Mouse (Mus musculus) heart, postnatal 0 days (tissue): ENCODE data around the gene Parp2. TPM values are rescaled to one million over a fixed set of nuclear protein-coding genes. Genes with fewer than 3 reads are reported as not detected.

ENCODE experiments used
- ATAC-seq: fragments of 200-750 bp; cut with Nextera tagmentation; 2 replicates; pipeline ENCODE4 v1.8.0; 2017; ENCODE audit warnings: low read depth, moderate number of reproducible peaks, moderate library complexity; ENCODE audit not compliant: insufficient read depth
- DNase-seq: peaks from one replicate; pipeline ENCODE4 v3.0.0-alpha.2; 2016; ENCODE audit warnings: low spot score
- H3K27ac ChIP-seq: fragments of 300-500 bp; sonication (generic); 2 replicates; pipeline ENCODE4 v1.5.1; 2014; ENCODE audit warnings: low read depth, mild to moderate bottlenecking
- H3K27me3 ChIP-seq: fragments of 300-500 bp; sonication (generic); 2 replicates; pipeline ENCODE4 v1.6.1; 2014; ENCODE audit warnings: low read length, mixed read lengths; ENCODE audit not compliant: control insufficient read depth, insufficient read depth
- H3K36me3 ChIP-seq: fragments of 300-500 bp; sonication (generic); replicated peaks from 2 replicates; pipeline ENCODE4 v1.6.1; 2014; ENCODE audit warnings: low read length, mixed read lengths; ENCODE audit not compliant: control insufficient read depth, insufficient read depth
- H3K4me1 ChIP-seq: fragments of 300-500 bp; sonication (generic); 2 replicates; pipeline ENCODE4 v1.6.1; 2014; ENCODE audit warnings: antibody characterized with exemption; ENCODE audit not compliant: control insufficient read depth, insufficient read depth
- H3K4me2 ChIP-seq: fragments of 300-500 bp; sonication (generic); 2 replicates; pipeline ENCODE4 v1.6.1; 2014; ENCODE audit warnings: low read depth, mild to moderate bottlenecking, low read length, moderate library complexity
- H3K4me3 ChIP-seq: fragments of 300-500 bp; sonication (generic); 2 replicates; pipeline ENCODE4 v1.5.1; 2014; ENCODE audit warnings: low read depth, low read length
- H3K9ac ChIP-seq: fragments of 300-500 bp; sonication (generic); replicated peaks from 2 replicates; pipeline ENCODE4 v1.6.1; 2014; ENCODE audit warnings: low read depth, low read length, mixed read lengths
- H3K9me3 ChIP-seq: fragments of 300-500 bp; sonication (generic); replicated peaks from 2 replicates; pipeline ENCODE4 v1.6.1; 2016; ENCODE audit warnings: low read length; ENCODE audit not compliant: control insufficient read depth
- CTCF ChIP-seq: IDR thresholded peaks from 2 replicates; pipeline ENCODE4 v1.5.1; 2016; ENCODE audit warnings: antibody characterized with exemption, control low read depth, low read depth
- EP300 ChIP-seq: IDR thresholded peaks from 2 replicates; pipeline ENCODE4 v1.6.1; 2016; ENCODE audit warnings: antibody characterized with exemption, low read depth
- WGBS: fragments of 180-500 bp; shearing (Covaris S2); extraction: QIAGEN DNeasy Blood & Tissue Kit; methylation state at CpG from one replicate; pipeline ENCODE4 v1.1.7; 2014; 5-methylcytosine and 5-hydroxymethylcytosine counted together
- polyA plus RNA-seq: library from polyadenylated mRNA; unstranded; fragments of >200 nt; fragmentation: Nextera tagmentation; extraction: Ambion mirVana; gene quantifications from 2 replicates; pipeline ENCODE4 v1.2.1, GENCODE M21; 2015
- total RNA-seq: library from RNA; depleted of rRNA; stranded (reverse); fragments of >200 nt; gene quantifications from 2 replicates; pipeline ENCODE4 v1.2.3, GENCODE M21; 2014; ENCODE audit warnings: low replicate concordance

The Parp2 gene
- total and polyA plus RNA-seq, 2 experiments from 2014 or later: 11.2 to 20.4 TPM

- TF ChIP-seq EP300: no peak
- no peak for TF ChIP-seq CTCF
- H3K9ac ChIP-seq: peak overlapping the region; percentile 69
- H3K27me3 ChIP-seq: no peaks in the 10 kb centered on the region
- peak; percentile 11 for DNase-seq
- no peaks in the 10 kb centered on the region for H3K9me3 ChIP-seq
- H3K36me3 ChIP-seq: peaks cover 13% of the 10 kb centered on the region; the same call in 1 of the 2 replicates
- H3K27ac ChIP-seq: peak overlapping the region; percentile 67
- H3K4me1 ChIP-seq: peaks cover 6% of the 10 kb centered on the region
- H3K4me2 ChIP-seq: peak overlapping the region; percentile 70
- ATAC-seq: no peak
- WGBS: 19% methylated on average over 16 of the region's 16 CpGs
- H3K4me3 ChIP-seq: peak overlapping the region; percentile 86
These were observed 23.0 kb upstream of the Parp2 start for GRCm38 (mm10) chr14:50784391-50785250.

- H3K4me1 ChIP-seq: peaks cover 6% of the 10 kb centered on the region
These were observed 22.4 kb upstream of the Parp2 start, which contains the start of gene Ttc5 for GRCm38 (mm10) chr14:50785251-50785637. TSS of gene Ttc5 (minus strand) at chr14:50785519.

GRCm38 (mm10) chr14:50788157-50788556 is 19.5 kb upstream of the Parp2 start:
- Histone ChIP-seq H3K4me3 (no peak overlapping the region), H3K4me2 (no peak overlapping the region), H3K9ac (no peak overlapping the region), H3K36me3 (no peaks in the 10 kb centered on the region), H3K9me3 (no peaks in the 10 kb centered on the region), H3K27ac (no peak overlapping the region), H3K4me1 (peaks cover 6% of the 10 kb centered on the region), H3K27me3 (no peaks in the 10 kb centered on the region)
- peak; percentile 48 for TF ChIP-seq CTCF
- no peak for TF ChIP-seq EP300
- 4% methylated on average over 2 of the region's 2 CpGs for WGBS
- ATAC-seq (no peak), DNase-seq (peak; percentile 38)

More at GRCm38 (mm10) chr14:50785251-50785637, 22.4 kb upstream of the Parp2 start, which contains the start of gene Ttc5:
- peak within 1 kb of the TSS; percentile 69 for H3K9ac ChIP-seq
- no peaks in the 10 kb centered on the region for H3K27me3 ChIP-seq
- no peaks in the 10 kb centered on the region for H3K9me3 ChIP-seq
- H3K4me3 ChIP-seq: peak within 1 kb of the TSS; percentile 86
- under 1% methylated on average over 21 of the region's 21 CpGs for WGBS
- TF ChIP-seq EP300 (no peak), CTCF (peak; percentile 90)
- DNase-seq (peak; percentile 72), ATAC-seq (peak; percentile 96)
- peak within 1 kb of the TSS; percentile 70 for H3K4me2 ChIP-seq
- peaks cover 12% of the 10 kb centered on the region; the same call in 1 of the 2 replicates for H3K36me3 ChIP-seq
- peak within 1 kb of the TSS; percentile 67 for H3K27ac ChIP-seq

GRCm38 (mm10) chr14:50795261-50795935 is 12.2 kb upstream of the Parp2 start:
- 85% methylated on average over 24 of the region's 24 CpGs for WGBS
- H3K4me2 ChIP-seq: no peak overlapping the region
- H3K4me3 ChIP-seq: no peak overlapping the region
- no peaks in the 10 kb centered on the region for H3K27me3 ChIP-seq
- H3K9me3 ChIP-seq: no peaks in the 10 kb centered on the region
- no peak for TF ChIP-seq EP300
- TF ChIP-seq CTCF: no peak
- ATAC-seq (no peak), DNase-seq (no peak)
- H3K4me1 ChIP-seq: no peaks in the 10 kb centered on the region
- no peaks in the 10 kb centered on the region for H3K36me3 ChIP-seq
- no peak overlapping the region for H3K27ac ChIP-seq
- no peak overlapping the region for H3K9ac ChIP-seq

- Histone ChIP-seq H3K9me3 (no peaks in the 10 kb centered on the region), H3K4me1 (no peaks in the 10 kb centered on the region), H3K4me3 (no peak overlapping the region), H3K36me3 (no peaks in the 10 kb centered on the region), H3K9ac (no peak overlapping the region), H3K27ac (no peak overlapping the region), H3K4me2 (no peak overlapping the region), H3K27me3 (no peaks in the 10 kb centered on the region)
- DNase-seq (no peak), ATAC-seq (no peak)
- WGBS: 82% methylated on average over 4 of the region's 4 CpGs
- TF ChIP-seq EP300 (no peak), CTCF (no peak)
These were observed 11.7 kb upstream of the Parp2 start for GRCm38 (mm10) chr14:50795965-50796364.
